Mouse (Mus musculus): ENCODE measurements at regions not wholly inside any gene's neighbourhood (a gene's known extent, or its start where the extent isn't known, plus 50 kb on each side); places are given as distances from the start of the nearest gene placed in this dataset.

- no peak for DNase-seq (ENCODE audit: low spot score in 2 of 2)
Measured at GRCm38 (mm10) chr12:112334106-112334855, 155.0 kb upstream of the A530016L24Rik start.

- no peak for DNase-seq (ENCODE audit: low spot score in 2 of 2)
Measured at GRCm38 (mm10) chr12:112335641-112336040, 153.6 kb upstream of the A530016L24Rik start.

GRCm38 (mm10) chr12:112336691-112337295 lies 152.5 kb upstream of the A530016L24Rik start:
- DNase-seq (ENCODE audit: low spot score in 2 of 2), result no peak

- no peak for DNase-seq (ENCODE audit: low spot score in 2 of 2)
Measured at GRCm38 (mm10) chr12:112337443-112337842, 151.8 kb upstream of the A530016L24Rik start.

- no peak for DNase-seq (ENCODE audit: low spot score in 2 of 2)
Measured at GRCm38 (mm10) chr12:112338976-112339375, 150.3 kb upstream of the A530016L24Rik start.

GRCm38 (mm10) chr12:112339481-112340179 lies 149.6 kb upstream of the A530016L24Rik start:
- DNase-seq (ENCODE audit: low spot score in 2 of 2), result no peak

GRCm38 (mm10) chr12:112340248-112340647 lies 149.0 kb upstream of the A530016L24Rik start:
- DNase-seq (ENCODE audit: low spot score in 2 of 2), result no peak

- DNase-seq (ENCODE audit: low spot score in 2 of 2), result no peak
Measured at GRCm38 (mm10) chr12:112341726-112342469, 147.3 kb upstream of the A530016L24Rik start.

- DNase-seq (ENCODE audit: low spot score in 2 of 2), result no peak
Measured at GRCm38 (mm10) chr12:112343064-112343463, 146.2 kb upstream of the A530016L24Rik start.

- DNase-seq (ENCODE audit: low spot score in 2 of 2), result no peak
Measured at GRCm38 (mm10) chr12:112344285-112344684, 145.0 kb upstream of the A530016L24Rik start.

GRCm38 (mm10) chr12:112345797-112346196 lies 143.5 kb upstream of the A530016L24Rik start:
- no peak for DNase-seq (ENCODE audit: low spot score in 2 of 2)

GRCm38 (mm10) chr12:112348116-112348515 lies 141.1 kb upstream of the A530016L24Rik start:
- no peak for DNase-seq (ENCODE audit: low spot score in 2 of 2)

GRCm38 (mm10) chr12:112349676-112350318 lies 139.5 kb upstream of the A530016L24Rik start:
- no peak for DNase-seq (ENCODE audit: low spot score in 2 of 2)

- no peak for DNase-seq (ENCODE audit: low spot score in 2 of 2)
Measured at GRCm38 (mm10) chr12:112350733-112351132, 138.5 kb upstream of the A530016L24Rik start.

- DNase-seq (ENCODE audit: low spot score in 2 of 2), result no peak
Measured at GRCm38 (mm10) chr12:112363349-112363748, 125.9 kb upstream of the A530016L24Rik start.

GRCm38 (mm10) chr12:112367221-112367620 lies 122.0 kb upstream of the A530016L24Rik start:
- DNase-seq (ENCODE audit: low spot score in 2 of 2), result no peak

- DNase-seq (ENCODE audit: low spot score in 2 of 2), result no peak
Measured at GRCm38 (mm10) chr12:112368112-112368511, 121.1 kb upstream of the A530016L24Rik start.

GRCm38 (mm10) chr12:112369581-112370371 lies 119.5 kb upstream of the A530016L24Rik start:
- DNase-seq (ENCODE audit: low spot score in 2 of 2), result no peak

- no peak for DNase-seq (ENCODE audit: low spot score in 2 of 2)
Measured at GRCm38 (mm10) chr12:112372234-112373050, 116.8 kb upstream of the A530016L24Rik start.
